Comparison of ENCODE assay signal across 14 mouse cellular contexts in the genomic region with DNA sequence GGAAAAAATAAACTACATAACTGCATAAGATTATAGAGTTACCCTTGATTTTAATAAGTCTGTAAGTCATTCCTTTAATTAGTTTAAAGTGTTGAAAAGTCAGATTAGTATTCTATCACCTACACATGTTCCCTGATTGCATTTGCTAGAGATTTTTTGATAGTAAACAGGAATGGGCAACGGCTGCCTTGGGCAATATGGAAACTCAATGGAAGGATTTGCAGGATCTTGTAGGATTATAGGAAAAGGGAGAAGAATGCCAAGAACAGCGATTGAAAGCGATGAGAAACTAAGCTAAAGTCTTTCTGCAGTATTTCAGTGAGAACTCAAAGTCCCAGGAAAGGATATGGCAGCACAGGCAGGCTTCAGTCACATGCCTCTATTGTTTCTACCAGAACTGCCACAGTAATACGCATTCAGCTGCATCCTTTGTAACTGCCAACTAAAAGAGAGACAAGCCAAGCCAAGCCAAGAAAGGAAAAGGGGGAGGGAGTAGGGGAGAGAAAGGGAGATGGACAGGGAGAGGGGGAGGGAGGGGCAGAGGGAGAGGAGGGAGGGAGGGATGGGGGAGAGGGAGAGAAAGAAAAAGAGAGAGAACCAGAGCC.
DNase-seq lines count a peak whose midpoint lies in the region; ATAC-seq lines count a peak whose summit lies in the region.
"Had no signal": no experiment of that assay in that cellular context is flagged by ENCODE, and none has a peak within 500 bp of the region (broad histone marks: within the 10 kb centered on the region; RNA-seq: fewer than 3 reads in every experiment).

No protein-coding gene starts in this region.

- no peak for ATAC-seq in embryonic facial prominence, embryonic 11.5 days (replicated peaks; ENCODE audit: insufficient number of reproducible peaks, low FRiP score, low TSS enrichment, low read depth)
- peak; percentile 98 for ATAC-seq in forebrain, embryonic 16.5 days
- ATAC-seq in midbrain, embryonic 13.5 days: peak; percentile 96
- no peak for ATAC-seq in megakaryocyte, adult 5-6 weeks (ENCODE audit: poor library complexity, severe bottlenecking)
- ATAC-seq: inflammation-experienced regulatory T-cells, adult 6 months had no signal

- no peaks in the 10 kb centered on the region for H3K27me3 ChIP-seq in embryonic facial prominence, embryonic 11.5 days (ENCODE audit: control insufficient read depth, insufficient read depth, low read length)
- no peaks in the 10 kb centered on the region for H3K27me3 ChIP-seq in embryonic facial prominence, embryonic 10.5 days (replicated peaks; ENCODE audit: low read depth, poor library complexity, severe bottlenecking)
- H3K27me3 ChIP-seq in forebrain, embryonic 16.5 days (replicated peaks; ENCODE audit: control insufficient read depth, insufficient read depth, low read length): no peaks in the 10 kb centered on the region
- H3K27me3 ChIP-seq in midbrain, embryonic 13.5 days: no peaks in the 10 kb centered on the region
- H3K27me3 ChIP-seq: limb, embryonic 12.5 days; stomach, embryonic 15.5 days had no signal

- no peak overlapping the region for H3K9ac ChIP-seq in embryonic facial prominence, embryonic 11.5 days (replicated peaks; ENCODE audit: low read length)
- no peak overlapping the region for H3K9ac ChIP-seq in forebrain, embryonic 16.5 days (replicated peaks; ENCODE audit: low read depth, low read length)
- H3K9ac ChIP-seq in midbrain, embryonic 13.5 days (replicated peaks): no peak overlapping the region
- H3K9ac ChIP-seq: limb, embryonic 12.5 days; stomach, embryonic 15.5 days had no signal

- no peaks in the 10 kb centered on the region for H3K9me3 ChIP-seq in embryonic facial prominence, embryonic 11.5 days (replicated peaks; ENCODE audit: control insufficient read depth, low read length)
- H3K9me3 ChIP-seq in embryonic facial prominence, embryonic 10.5 days: no peaks in the 10 kb centered on the region
- no peaks in the 10 kb centered on the region for H3K9me3 ChIP-seq in forebrain, embryonic 16.5 days (ENCODE audit: control insufficient read depth, low read length)
- no peaks in the 10 kb centered on the region for H3K9me3 ChIP-seq in midbrain, embryonic 13.5 days
- H3K9me3 ChIP-seq: limb, embryonic 12.5 days; stomach, embryonic 15.5 days had no signal

- no peak overlapping the region for H3K4me3 ChIP-seq in embryonic facial prominence, embryonic 11.5 days (ENCODE audit: low read depth, low read length)
- no peak overlapping the region for H3K4me3 ChIP-seq in embryonic facial prominence, embryonic 10.5 days
- H3K4me3 ChIP-seq in forebrain, embryonic 16.5 days (replicated peaks; ENCODE audit: low read length): no peak overlapping the region
- H3K4me3 ChIP-seq in midbrain, embryonic 13.5 days (replicated peaks): no peak overlapping the region
- H3K4me3 ChIP-seq: limb, embryonic 12.5 days; stomach, embryonic 15.5 days had no signal

- H3K36me3 ChIP-seq in embryonic facial prominence, embryonic 11.5 days (replicated peaks; ENCODE audit: control insufficient read depth, insufficient read depth, low read depth, low read length): no peaks in the 10 kb centered on the region
- H3K36me3 ChIP-seq in embryonic facial prominence, embryonic 10.5 days (replicated peaks): no peaks in the 10 kb centered on the region
- no peaks in the 10 kb centered on the region for H3K36me3 ChIP-seq in forebrain, embryonic 16.5 days (ENCODE audit: control insufficient read depth, insufficient read depth)
- no peaks in the 10 kb centered on the region for H3K36me3 ChIP-seq in midbrain, embryonic 13.5 days
- H3K36me3 ChIP-seq: limb, embryonic 12.5 days; stomach, embryonic 15.5 days had no signal

- peak; percentile 21 for DNase-seq in embryonic facial prominence, embryonic 11.5 days (ENCODE audit: low spot score)
- no peak for DNase-seq in embryonic facial prominence, embryonic 10.5 days (ENCODE audit: low spot score)
- peak; percentile 84 for DNase-seq in brain, adult 2 months (ENCODE audit: low read depth, low spot score)
- DNase-seq in adrenal gland, postnatal 10 days: no peak
- DNase-seq in gastrocnemius, adult 8-10 months (ENCODE audit: low spot score in 2 of 2): no peak
- DNase-seq: adrenal gland, postnatal 36 days; gastrocnemius, postnatal 36 days; lung, postnatal 14 days had no signal

- no peaks in the 10 kb centered on the region for H3K4me1 ChIP-seq in embryonic facial prominence, embryonic 11.5 days (ENCODE audit: control insufficient read depth, insufficient read depth, low read length)
- 0 out of 2 replicates have a peak, but pooled peaks cover 4% of the 10 kb centered on the region for H3K4me1 ChIP-seq in embryonic facial prominence, embryonic 10.5 days
- peaks cover 12% of the 10 kb centered on the region for H3K4me1 ChIP-seq in forebrain, embryonic 16.5 days (replicated peaks; ENCODE audit: control insufficient read depth, insufficient read depth, low read length)
- peaks cover 12% of the 10 kb centered on the region for H3K4me1 ChIP-seq in midbrain, embryonic 13.5 days (replicated peaks)
- H3K4me1 ChIP-seq: stomach, embryonic 15.5 days had no signal

- no peak overlapping the region for H3K27ac ChIP-seq in embryonic facial prominence, embryonic 11.5 days (replicated peaks; ENCODE audit: low read depth, low read length)
- no peak overlapping the region for H3K27ac ChIP-seq in embryonic facial prominence, embryonic 10.5 days (replicated peaks)
- H3K27ac ChIP-seq in forebrain, embryonic 16.5 days (ENCODE audit: low read length): peak overlapping the region; percentile 72
- H3K27ac ChIP-seq in midbrain, embryonic 13.5 days: 0 out of 2 replicates have a peak overlapping the region, but pooled peaks have one; percentile 35
- H3K27ac ChIP-seq: limb, embryonic 12.5 days; stomach, embryonic 15.5 days had no signal

- WGBS in embryonic facial prominence, embryonic 11.5 days: 63% methylated on average over 4 of the region's 4 CpGs
- WGBS in embryonic facial prominence, embryonic 10.5 days: 62% methylated on average over 4 of the region's 4 CpGs
- WGBS in forebrain, embryonic 16.5 days: 6% methylated on average over 4 of the region's 4 CpGs
- 17% methylated on average over 4 of the region's 4 CpGs for WGBS in midbrain, embryonic 13.5 days

- no peak overlapping the region for H3K4me2 ChIP-seq in embryonic facial prominence, embryonic 11.5 days (ENCODE audit: low read depth, low read length)
- H3K4me2 ChIP-seq in forebrain, embryonic 16.5 days (ENCODE audit: low read length): no peak overlapping the region
- no peak overlapping the region for H3K4me2 ChIP-seq in midbrain, embryonic 13.5 days (replicated peaks)
- H3K4me2 ChIP-seq: limb, embryonic 12.5 days; stomach, embryonic 15.5 days had no signal

Comparison
In these comparisons a context has a peak if more than half of its experiments do, and no peak if none do; other contexts are left out.
1. DNase-seq: peak in embryonic facial prominence, embryonic 11.5 days (single experiment) and brain, adult 2 months (single experiment); none in embryonic facial prominence, embryonic 10.5 days (single experiment), adrenal gland, postnatal 10 days (single experiment) and gastrocnemius, adult 8-10 months (0 of 2).
2. ATAC-seq: peak in forebrain, embryonic 16.5 days (single experiment) and midbrain, embryonic 13.5 days (single experiment); none in embryonic facial prominence, embryonic 11.5 days (single experiment) and megakaryocyte, adult 5-6 weeks (single experiment).
3. H3K27ac ChIP-seq: peak in forebrain, embryonic 16.5 days (single experiment) and midbrain, embryonic 13.5 days (single experiment); none in embryonic facial prominence, embryonic 11.5 days (single experiment) and embryonic facial prominence, embryonic 10.5 days (single experiment).